Mouse (Mus musculus) olfactory bulb, adult 2 months (tissue): Measurements from ENCODE around the gene Ggcx.

Experiments used
- CTCF ChIP-seq: fragments of 200-500 bp; IDR thresholded peaks from 2 replicates; pipeline ENCODE4 v1.5.1; 2012; ENCODE audit warnings: low read depth, mild to moderate bottlenecking, low read length, moderate library complexity; ENCODE audit not compliant: insufficient read depth
- POLR2A ChIP-seq: fragments of 200-500 bp; IDR thresholded peaks from 2 replicates; pipeline ENCODE4 v1.6.1; 2012; ENCODE audit warnings: mild to moderate bottlenecking, low read depth, low read length, moderate library complexity; ENCODE audit not compliant: insufficient read depth

DNA sequence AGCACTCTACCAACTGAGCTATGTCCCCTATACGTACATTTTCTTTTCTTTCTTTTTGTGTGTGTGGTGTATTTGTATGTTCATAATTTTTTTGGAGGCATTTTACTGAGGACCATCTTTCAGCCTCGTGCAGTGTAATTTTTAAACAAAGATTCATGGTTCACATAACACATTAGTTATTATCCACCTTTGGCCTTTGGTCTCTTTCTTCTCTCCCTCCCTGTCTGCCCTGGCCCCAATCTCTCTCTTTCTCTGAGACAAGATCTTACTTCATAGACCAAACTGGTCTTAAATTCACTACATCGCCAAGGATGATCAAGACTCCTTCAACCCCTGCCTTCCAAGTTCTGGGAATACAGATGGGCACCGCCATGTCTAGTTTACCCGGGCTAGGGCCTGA lies 62.7 kb downstream of the Ggcx start:
- TF ChIP-seq CTCF: no peak
- TF ChIP-seq POLR2A: no peak
